Mouse (Mus musculus) myocyte (in vitro differentiated cells): ENCODE measurements at regions not wholly inside any gene's neighbourhood (a gene's known extent, or its start where the extent isn't known, plus 50 kb on each side); places are given as distances from the start of the nearest gene placed in this dataset.

Experiments used
- CEBPB ChIP-seq: IDR thresholded peaks from 2 replicates; pipeline ENCODE4 v1.6.1; 2011; ENCODE audit warnings: mild to moderate bottlenecking, moderate library complexity; ENCODE audit not compliant: poor library complexity, insufficient read depth, severe bottlenecking
- E2F4 ChIP-seq: IDR thresholded peaks from one replicate; pipeline ENCODE4 v1.6.1; 2011; ENCODE audit warnings: mild to moderate bottlenecking, control low read depth, moderate library complexity; ENCODE audit not compliant: insufficient read depth
- MAX ChIP-seq: IDR thresholded peaks from one replicate; pipeline ENCODE4 v1.6.1; 2011; ENCODE audit warnings: low read depth, mild to moderate bottlenecking, control low read depth
- MYOD1 ChIP-seq, 3 experiments: IDR thresholded peaks; one replicate each; pipeline ENCODE4 v1.6.1; 2011; ENCODE audit warnings: control low read depth in 2 of 3, low read depth in 2 of 3, mild to moderate bottlenecking in 2 of 3, moderate library complexity in 1 of 3; ENCODE audit not compliant: insufficient read length in 2 of 3, control insufficient read depth in 1 of 3
- MYOG ChIP-seq, 3 experiments: IDR thresholded peaks; one replicate each; pipeline ENCODE4 v1.6.1; 2011; ENCODE audit warnings: control low read depth in 2 of 3, low read depth in 2 of 3, mild to moderate bottlenecking in 2 of 3; ENCODE audit not compliant: insufficient read length in 2 of 3, control insufficient read depth in 1 of 3, insufficient read depth in 1 of 3
- POLR2A ChIP-seq: IDR thresholded peaks from one replicate; pipeline ENCODE4 v1.6.1; 2011; ENCODE audit warnings: low read depth, mild to moderate bottlenecking, control low read depth, moderate library complexity; ENCODE audit not compliant: insufficient read length
- POLR2AphosphoS2 ChIP-seq: IDR thresholded peaks from one replicate; pipeline ENCODE4 v1.6.1; 2011; ENCODE audit warnings: low read depth, control low read depth; ENCODE audit not compliant: insufficient read length
- REST ChIP-seq: IDR thresholded peaks from one replicate; pipeline ENCODE4 v1.6.1; 2011; ENCODE audit warnings: mild to moderate bottlenecking, control low read depth, moderate library complexity; ENCODE audit not compliant: insufficient read depth, insufficient read length
- TCF12 ChIP-seq: IDR thresholded peaks from one replicate; pipeline ENCODE4 v1.6.1; 2011; ENCODE audit warnings: mild to moderate bottlenecking, control low read depth; ENCODE audit not compliant: poor library complexity, insufficient read depth, severe bottlenecking
- TCF3 ChIP-seq: IDR thresholded peaks from one replicate; pipeline ENCODE4 v1.6.1; 2011; ENCODE audit warnings: low read depth, control low read depth; ENCODE audit not compliant: insufficient read length
- USF1 ChIP-seq: IDR thresholded peaks from one replicate; pipeline ENCODE4 v1.6.1; 2011; ENCODE audit warnings: low read depth, mild to moderate bottlenecking, control low read depth, moderate library complexity

DNA sequence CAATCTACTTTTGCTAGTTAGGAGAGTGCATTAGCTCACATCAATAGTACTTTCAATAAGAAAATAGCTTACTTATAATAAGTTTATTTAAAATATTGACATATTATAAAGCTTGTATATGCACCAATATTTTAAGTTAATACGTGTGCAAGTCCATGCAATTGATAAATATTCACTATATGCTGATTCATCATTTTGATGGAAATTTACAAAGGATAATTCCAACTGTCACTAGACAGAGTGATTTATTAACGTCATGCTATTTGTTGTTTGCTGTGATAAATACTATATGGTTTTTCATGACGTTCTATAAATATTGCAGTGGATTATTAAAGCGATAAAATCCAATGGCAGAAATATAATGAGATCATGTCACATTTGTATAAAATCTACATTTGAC, 253.0 kb downstream of the Lipi start:
- TF ChIP-seq POLR2AphosphoS2: no peak
- no peak for TF ChIP-seq USF1
- TF ChIP-seq E2F4: no peak
- no peak for TF ChIP-seq TCF12
- TF ChIP-seq POLR2A: no peak
- no peak for TF ChIP-seq MAX
- TF ChIP-seq CEBPB: no peak
- TF ChIP-seq MYOD1 (IDR thresholded peaks at IDR 0.05; ENCODE audit: control insufficient read depth in 1 of 3, insufficient read length in 2 of 3, low read depth in 2 of 3): no peak
- TF ChIP-seq MYOG (IDR thresholded peaks at IDR 0.05; ENCODE audit: control insufficient read depth in 1 of 3, insufficient read depth in 1 of 3, insufficient read length in 2 of 3, low read depth in 2 of 3): no peak
- TF ChIP-seq REST: no peak
- TF ChIP-seq TCF3: no peak
